Mouse (Mus musculus) embryonic facial prominence, embryonic 14.5 days (tissue): Measurements from ENCODE around the gene Phykpl. TPM values are rescaled to one million over a fixed set of nuclear protein-coding genes. Genes with fewer than 3 reads are reported as not detected.

Experiments
- ATAC-seq: fragments of 200-750 bp; cut with Nextera tagmentation; 2 replicates; pipeline ENCODE4 v1.8.0; 2017; ENCODE audit warnings: low read depth, moderate number of reproducible peaks, moderate TSS enrichment
- DNase-seq: peaks from one replicate; pipeline ENCODE4 v3.0.0-alpha.2; 2015; ENCODE audit warnings: low spot score
- H3K27ac ChIP-seq: fragments of 300-500 bp; sonication (generic); replicated peaks from 2 replicates; pipeline ENCODE4 v1.5.1; 2014; ENCODE audit warnings: low read depth, mild to moderate bottlenecking, low read length, moderate library complexity
- H3K27me3 ChIP-seq: fragments of 300-500 bp; sonication (generic); replicated peaks from 2 replicates; pipeline ENCODE4 v1.6.1; 2014; ENCODE audit warnings: low read length; ENCODE audit not compliant: control insufficient read depth, insufficient read depth
- H3K36me3 ChIP-seq: fragments of 300-500 bp; sonication (generic); 2 replicates; pipeline ENCODE4 v1.6.1; 2014; ENCODE audit warnings: low read length, mixed read lengths; ENCODE audit not compliant: control insufficient read depth, insufficient read depth
- H3K4me1 ChIP-seq: fragments of 300-500 bp; sonication (generic); 2 replicates; pipeline ENCODE4 v1.6.1; 2014; ENCODE audit warnings: antibody characterized with exemption, low read length; ENCODE audit not compliant: control insufficient read depth, insufficient read depth
- H3K4me2 ChIP-seq: fragments of 300-500 bp; sonication (generic); 2 replicates; pipeline ENCODE4 v1.6.1; 2014; ENCODE audit warnings: low read depth, mild to moderate bottlenecking, low read length, moderate library complexity, mixed read lengths
- H3K4me3 ChIP-seq: fragments of 300-500 bp; sonication (generic); 2 replicates; pipeline ENCODE4 v1.5.1; 2014; ENCODE audit warnings: low read depth, mild to moderate bottlenecking, low read length
- H3K9ac ChIP-seq: fragments of 300-500 bp; sonication (generic); 2 replicates; pipeline ENCODE4 v1.6.1; 2014; ENCODE audit warnings: low read depth, mild to moderate bottlenecking, low read length, moderate library complexity, mixed read lengths
- H3K9me3 ChIP-seq: fragments of 300-500 bp; sonication (generic); 2 replicates; pipeline ENCODE4 v1.6.1; 2016; ENCODE audit warnings: low read length; ENCODE audit not compliant: control insufficient read depth
- WGBS: fragments of 180-500 bp; shearing (Covaris S2); extraction: QIAGEN DNeasy Blood & Tissue Kit; methylation state at CpG from one replicate; pipeline ENCODE4 v1.1.7; 2014; 5-methylcytosine and 5-hydroxymethylcytosine counted together
- polyA plus RNA-seq: library from polyadenylated mRNA; unstranded; fragments of >200 nt; fragmentation: Nextera tagmentation; extraction: Ambion mirVana; gene quantifications from 2 replicates; pipeline ENCODE4 v1.2.1, GENCODE M21; 2014

Phykpl gene
- polyA plus RNA-seq, 1 experiment from 2014 or later = 15.2 TPM

- ATAC-seq (no peak), DNase-seq (no peak)
- Histone ChIP-seq H3K36me3 (peaks cover 98% of the 10 kb centered on the region), H3K4me2 (no peak overlapping the region), H3K27ac (no peak overlapping the region), H3K4me1 (no peaks in the 10 kb centered on the region), H3K27me3 (no peaks in the 10 kb centered on the region), H3K4me3 (no peak overlapping the region), H3K9ac (no peak overlapping the region), H3K9me3 (no peaks in the 10 kb centered on the region)
- WGBS = 69% methylated on average over 7 of the region's 7 CpGs
Measured at GRCm38 (mm10) chr11:51591168-51591567, 6.6 kb downstream of the Phykpl start.

GRCm38 (mm10) chr11:51591915-51592314 lies 7.4 kb downstream of the Phykpl start:
- Histone ChIP-seq H3K4me3 (no peak overlapping the region), H3K36me3 (peaks cover 98% of the 10 kb centered on the region), H3K4me2 (no peak overlapping the region), H3K27me3 (no peaks in the 10 kb centered on the region), H3K9me3 (no peaks in the 10 kb centered on the region), H3K9ac (no peak overlapping the region), H3K27ac (no peak overlapping the region), H3K4me1 (no peaks in the 10 kb centered on the region)
- WGBS = 89% methylated on average over 7 of the region's 7 CpGs
- ATAC-seq (no peak), DNase-seq (no peak)

- Histone ChIP-seq H3K36me3 (peaks cover 98% of the 10 kb centered on the region), H3K27me3 (no peaks in the 10 kb centered on the region), H3K4me2 (no peak overlapping the region), H3K4me1 (no peaks in the 10 kb centered on the region), H3K9ac (no peak overlapping the region), H3K4me3 (no peak overlapping the region), H3K27ac (no peak overlapping the region), H3K9me3 (no peaks in the 10 kb centered on the region)
- no peak for DNase-seq
- WGBS = 92% methylated on average over 4 of the region's 4 CpGs
- ATAC-seq = no peak
Measured at GRCm38 (mm10) chr11:51593368-51593767, 8.8 kb downstream of the Phykpl start.

GRCm38 (mm10) chr11:51593849-51594248 lies 9.3 kb downstream of the Phykpl start:
- 91% methylated on average over 6 of the region's 6 CpGs for WGBS
- no peak overlapping the region for H3K9ac ChIP-seq
- no peak overlapping the region for H3K4me3 ChIP-seq
- H3K27me3 ChIP-seq = no peaks in the 10 kb centered on the region
- ATAC-seq (no peak), DNase-seq (no peak)
- H3K4me1 ChIP-seq = no peaks in the 10 kb centered on the region
- peaks cover 98% of the 10 kb centered on the region for H3K36me3 ChIP-seq
- no peak overlapping the region for H3K27ac ChIP-seq
- no peak overlapping the region for H3K4me2 ChIP-seq
- no peaks in the 10 kb centered on the region for H3K9me3 ChIP-seq

- no peak for ATAC-seq
- Histone ChIP-seq H3K9ac (no peak overlapping the region), H3K27me3 (no peaks in the 10 kb centered on the region), H3K36me3 (peaks cover 98% of the 10 kb centered on the region), H3K9me3 (no peaks in the 10 kb centered on the region), H3K4me1 (no peaks in the 10 kb centered on the region), H3K27ac (no peak overlapping the region), H3K4me3 (no peak overlapping the region), H3K4me2 (no peak overlapping the region)
- 75% methylated on average over 3 of the region's 3 CpGs for WGBS
- no peak for DNase-seq
Measured at GRCm38 (mm10) chr11:51594715-51595350, 10.3 kb downstream of the Phykpl start.

GRCm38 (mm10) chr11:51595459-51596083 lies 11.0 kb downstream of the Phykpl start:
- H3K27me3 ChIP-seq = no peaks in the 10 kb centered on the region
- H3K27ac ChIP-seq = no peak overlapping the region
- H3K36me3 ChIP-seq = peaks cover 98% of the 10 kb centered on the region
- H3K4me1 ChIP-seq = no peaks in the 10 kb centered on the region
- no peaks in the 10 kb centered on the region for H3K9me3 ChIP-seq
- H3K4me3 ChIP-seq = no peak overlapping the region
- no peak overlapping the region for H3K9ac ChIP-seq
- no peak overlapping the region for H3K4me2 ChIP-seq
- DNase-seq (no peak), ATAC-seq (no peak)
- WGBS = 88% methylated on average over 1 of the region's 1 CpGs

- Histone ChIP-seq H3K27ac (no peak overlapping the region), H3K9ac (no peak overlapping the region), H3K27me3 (no peaks in the 10 kb centered on the region), H3K9me3 (no peaks in the 10 kb centered on the region), H3K4me1 (no peaks in the 10 kb centered on the region), H3K4me2 (no peak overlapping the region), H3K4me3 (no peak overlapping the region), H3K36me3 (peaks cover 99% of the 10 kb centered on the region)
- ATAC-seq (no peak), DNase-seq (no peak)
- 76% methylated on average over 2 of the region's 2 CpGs for WGBS
Measured at GRCm38 (mm10) chr11:51597553-51597952, 13.0 kb downstream of the Phykpl start.

GRCm38 (mm10) chr11:51602253-51602652 lies 17.7 kb downstream of the Phykpl start:
- Histone ChIP-seq H3K4me3 (no peak overlapping the region), H3K4me1 (peaks cover 8% of the 10 kb centered on the region; the same call in 1 of the 2 replicates), H3K9ac (no peak overlapping the region), H3K4me2 (no peak overlapping the region), H3K27ac (no peak overlapping the region), H3K9me3 (no peaks in the 10 kb centered on the region), H3K36me3 (peaks cover 84% of the 10 kb centered on the region), H3K27me3 (no peaks in the 10 kb centered on the region)
- DNase-seq (no peak), ATAC-seq (no peak)
- 82% methylated on average over 3 of the region's 3 CpGs for WGBS
